Mouse (Mus musculus) MEL (cell line): ENCODE data around the gene Alg5. TPM values are rescaled to one million over a fixed set of nuclear protein-coding genes. Genes with fewer than 3 reads are reported as not detected.

Experiments
- DNase-seq: peaks from one replicate; pipeline ENCODE4 v3.0.0; 2011; ENCODE audit warnings: low read depth, low spot score
- H3K27ac ChIP-seq: 2 replicates; pipeline ENCODE4 v1.5.1; 2012; ENCODE audit warnings: low read depth, mild to moderate bottlenecking, control low read depth, low read length, moderate library complexity; ENCODE audit not compliant: control insufficient read depth
- H3K27me3 ChIP-seq, 2 experiments: fragments of 150-350 bp in 1 of 2; sonication (generic) in 1 of 2; 2 replicates each; pipeline ENCODE4 v1.6.1; 2012; ENCODE audit warnings: low read length in 2 of 2, mild to moderate bottlenecking in 2 of 2, improper control_type of control experiment in 1 of 2, moderate library complexity in 1 of 2; ENCODE audit not compliant: insufficient read depth in 2 of 2, control insufficient read depth in 1 of 2
- H3K36me3 ChIP-seq, 2 experiments: 2 replicates each; pipeline ENCODE4 v1.6.1; 2012 to 2014; ENCODE audit warnings: low read length in 2 of 2, improper control_type of control experiment in 1 of 2, inconsistent platforms in 1 of 2, mild to moderate bottlenecking in 1 of 2; ENCODE audit not compliant: insufficient read depth in 2 of 2, control insufficient read depth in 1 of 2
- H3K4me1 ChIP-seq, 2 experiments: fragments of 150-350 bp in 1 of 2; sonication (generic) in 1 of 2; 2 replicates each; pipeline ENCODE4 v1.6.1; 2012; ENCODE audit warnings: low read length in 2 of 2, improper control_type of control experiment in 1 of 2, mild to moderate bottlenecking in 1 of 2; ENCODE audit not compliant: insufficient read depth in 2 of 2, control insufficient read depth in 1 of 2
- H3K4me3 ChIP-seq, 2 experiments: fragments of 150-350 bp in 1 of 2; sonication (generic) in 1 of 2; 2 replicates each; pipeline ENCODE4 v1.5.1; 2012; ENCODE audit warnings: low read depth in 2 of 2, low read length in 2 of 2, mild to moderate bottlenecking in 2 of 2, moderate library complexity in 2 of 2, control low read depth in 1 of 2, improper control_type of control experiment in 1 of 2; ENCODE audit not compliant: control insufficient read depth in 1 of 2, insufficient read depth in 1 of 2
- H3K79me2 ChIP-seq: 2 replicates; pipeline ENCODE4 v1.6.1; 2012; ENCODE audit warnings: mild to moderate bottlenecking, low read length, moderate library complexity; ENCODE audit not compliant: control insufficient read depth, poor library complexity, insufficient read depth
- H3K9ac ChIP-seq: 2 replicates; pipeline ENCODE4 v1.6.1; 2012; ENCODE audit warnings: low read depth, mild to moderate bottlenecking, control low read depth, low read length, moderate library complexity; ENCODE audit not compliant: control insufficient read depth, poor library complexity, severe bottlenecking
- H3K9me3 ChIP-seq: fragments of 150-350 bp; sonication (generic); replicated peaks from 2 replicates; pipeline ENCODE4 v1.6.1; 2012; ENCODE audit warnings: mild to moderate bottlenecking, low read length, improper control_type of control experiment, moderate library complexity; ENCODE audit not compliant: insufficient read depth
- BHLHE40 ChIP-seq: IDR thresholded peaks from 2 replicates; pipeline ENCODE4 v1.6.1; 2012; ENCODE audit warnings: low read depth, mild to moderate bottlenecking, inconsistent platforms, low read length, improper control_type of control experiment, borderline replicate concordance
- CHD1 ChIP-seq: IDR thresholded peaks from 2 replicates; pipeline ENCODE4 v1.6.1; 2012; ENCODE audit warnings: low read depth, mild to moderate bottlenecking, inconsistent platforms, low read length, improper control_type of control experiment
- E2F4 ChIP-seq: IDR thresholded peaks from 2 replicates; pipeline ENCODE4 v1.6.1; 2011; ENCODE audit warnings: low read depth, low read length, improper control_type of control experiment, borderline replicate concordance
- ETS1 ChIP-seq: IDR thresholded peaks from 2 replicates; pipeline ENCODE4 v1.6.1; 2012; ENCODE audit warnings: low read depth, mild to moderate bottlenecking, inconsistent platforms, low read length, improper control_type of control experiment, moderate library complexity
- GABPA ChIP-seq: IDR thresholded peaks from 2 replicates; pipeline ENCODE4 v1.6.1; 2012; ENCODE audit warnings: low read depth, mild to moderate bottlenecking, inconsistent platforms, low read length, improper control_type of control experiment, moderate library complexity
- GATA1 ChIP-seq: IDR thresholded peaks from 2 replicates; pipeline ENCODE4 v1.6.1; 2011; ENCODE audit warnings: low read depth, low read length, improper control_type of control experiment
- HCFC1 ChIP-seq: IDR thresholded peaks from 2 replicates; pipeline ENCODE4 v1.6.1; 2012; ENCODE audit warnings: low read depth, mild to moderate bottlenecking, inconsistent platforms, low read length, improper control_type of control experiment, moderate library complexity
- JUND ChIP-seq: IDR thresholded peaks from 2 replicates; pipeline ENCODE4 v1.6.1; 2011; ENCODE audit warnings: low read depth, mild to moderate bottlenecking, improper control_type of control experiment, low read length
- MAX ChIP-seq: IDR thresholded peaks from 2 replicates; pipeline ENCODE4 v1.6.1; 2011; ENCODE audit warnings: low read length, improper control_type of control experiment
- MAZ ChIP-seq: IDR thresholded peaks from 2 replicates; pipeline ENCODE4 v1.6.1; 2012; ENCODE audit warnings: low read depth, mild to moderate bottlenecking, inconsistent platforms, low read length, improper control_type of control experiment
- MEF2A ChIP-seq: IDR thresholded peaks from 2 replicates; pipeline ENCODE4 v1.6.1; 2014; ENCODE audit warnings: low read depth, mild to moderate bottlenecking, inconsistent platforms, low read length, improper control_type of control experiment; ENCODE audit not compliant: poor library complexity, insufficient replicate concordance, severe bottlenecking; ENCODE audit errors: extremely low read depth
- MXI1 ChIP-seq: IDR thresholded peaks from 2 replicates; pipeline ENCODE4 v1.6.1; 2011; ENCODE audit warnings: mild to moderate bottlenecking, low read depth, low read length, improper control_type of control experiment
- MYB ChIP-seq: IDR thresholded peaks from 2 replicates; pipeline ENCODE4 v1.6.1; 2011; ENCODE audit warnings: mild to moderate bottlenecking, low read depth, low read length, improper control_type of control experiment
- MYC ChIP-seq: IDR thresholded peaks from 2 replicates; pipeline ENCODE4 v1.6.1; 2011; ENCODE audit warnings: low read depth, mild to moderate bottlenecking, low read length, improper control_type of control experiment, moderate library complexity
- NELFE ChIP-seq: IDR thresholded peaks from 2 replicates; pipeline ENCODE4 v1.6.1; 2011; ENCODE audit warnings: low read depth, low read length, improper control_type of control experiment
- NRF1 ChIP-seq: IDR thresholded peaks from 2 replicates; pipeline ENCODE4 v1.6.1; 2014; ENCODE audit warnings: low read depth, mild to moderate bottlenecking, inconsistent platforms, low read length, improper control_type of control experiment, moderate library complexity; ENCODE audit not compliant: poor library complexity, insufficient read depth, severe bottlenecking
- POLR2AphosphoS2 ChIP-seq: IDR thresholded peaks from 2 replicates; pipeline ENCODE4 v1.6.1; 2011; ENCODE audit warnings: low read length, improper control_type of control experiment
- POLR2AphosphoS5 ChIP-seq: IDR thresholded peaks from 2 replicates; pipeline ENCODE4 v1.6.1; 2012; ENCODE audit warnings: low read depth, borderline replicate concordance, mild to moderate bottlenecking, inconsistent platforms, low read length, moderate library complexity, mixed read lengths
- RAD21 ChIP-seq: IDR thresholded peaks from 2 replicates; pipeline ENCODE4 v1.6.1; 2011; ENCODE audit warnings: mild to moderate bottlenecking, low read depth, low read length, improper control_type of control experiment
- RCOR1 ChIP-seq: IDR thresholded peaks from 2 replicates; pipeline ENCODE4 v1.6.1; 2012; ENCODE audit warnings: low read depth, mild to moderate bottlenecking, inconsistent platforms, low read length, improper control_type of control experiment
- SIN3A ChIP-seq: IDR thresholded peaks from 2 replicates; pipeline ENCODE4 v1.6.1; 2012; ENCODE audit warnings: low read length, improper control_type of control experiment, inconsistent platforms
- SMC3 ChIP-seq: IDR thresholded peaks from 2 replicates; pipeline ENCODE4 v1.6.1; 2011; ENCODE audit warnings: low read depth, low read length, improper control_type of control experiment
- TBP ChIP-seq: IDR thresholded peaks from 2 replicates; pipeline ENCODE4 v1.8.0; 2011; ENCODE audit warnings: low read depth, low read length, improper control_type of control experiment
- TCF12 ChIP-seq: IDR thresholded peaks from 2 replicates; pipeline ENCODE4 v1.6.1; 2014; ENCODE audit warnings: low read depth, mild to moderate bottlenecking, inconsistent platforms, low read length, improper control_type of control experiment, moderate library complexity
- UBTF ChIP-seq: IDR thresholded peaks from 2 replicates; pipeline ENCODE4 v1.6.1; 2012; ENCODE audit warnings: low read depth, mild to moderate bottlenecking, inconsistent platforms, low read length, improper control_type of control experiment, moderate library complexity, borderline replicate concordance; ENCODE audit not compliant: insufficient read depth
- USF1 ChIP-seq: IDR thresholded peaks from 2 replicates; pipeline ENCODE4 v1.6.1; 2014; ENCODE audit warnings: low read depth, mild to moderate bottlenecking, inconsistent platforms, low read length, improper control_type of control experiment, moderate library complexity
- USF2 ChIP-seq, 2 experiments: IDR thresholded peaks; 2 replicates each; pipeline ENCODE4 v1.6.1; 2011 to 2012; ENCODE audit warnings: improper control_type of control experiment in 2 of 2, low read length in 2 of 2, borderline replicate concordance in 1 of 2, inconsistent platforms in 1 of 2, low read depth in 1 of 2, mild to moderate bottlenecking in 1 of 2; ENCODE audit not compliant: insufficient read depth in 1 of 2
- ZC3H11A ChIP-seq: IDR thresholded peaks from 2 replicates; pipeline ENCODE4 v1.6.1; 2012; ENCODE audit warnings: low read depth, mild to moderate bottlenecking, inconsistent platforms, low read length, improper control_type of control experiment
- ZMIZ1 ChIP-seq: IDR thresholded peaks from 2 replicates; pipeline ENCODE4 v1.6.1; 2012; ENCODE audit warnings: low read depth, mild to moderate bottlenecking, inconsistent platforms, low read length, improper control_type of control experiment, moderate library complexity
- ZNF384 ChIP-seq: IDR thresholded peaks from 2 replicates; pipeline ENCODE4 v1.6.1; 2012; ENCODE audit warnings: low read depth, mild to moderate bottlenecking, inconsistent platforms, low read length, improper control_type of control experiment
- polyA plus RNA-seq, 2 experiments: library from polyadenylated mRNA; stranded (reverse) in 1 of 2; unstranded in 1 of 2; fragments of >175 nt in 1 of 2; fragments of >200 nt in 1 of 2; gene quantifications; 2 replicates each; pipeline versions ENCODE4 v1.2.1 to v1.2.4; 2012; ENCODE audit warnings: low replicate concordance in 2 of 2, low read depth in 1 of 2; ENCODE audit not compliant: insufficient read length in 2 of 2, insufficient read depth in 1 of 2, missing spikeins in 1 of 2
- total RNA-seq: library from RNA; depleted of rRNA; stranded (reverse); fragments of 300-350 nt; gene quantifications from 2 replicates; pipeline ENCODE4 v1.2.3, GENCODE M21; 2012

Gene Alg5
- total and polyA plus RNA-seq, 3 experiments: 34.8 to 44.0 TPM; not detected in 1

- TF ChIP-seq NRF1 (no peak), MEF2A (no peak), ZNF384 (no peak), GATA1 (peak; percentile 44; the same call in 1 of the 2 replicates), MXI1 (no peak), ZC3H11A (peak; percentile 69), ETS1 (no peak), NELFE (no peak), POLR2AphosphoS2 (no peak), E2F4 (no peak)
Observed at GRCm38 (mm10) chr3:54689091-54689490, 46.2 kb upstream of the Alg5 start (continued).

DNA sequence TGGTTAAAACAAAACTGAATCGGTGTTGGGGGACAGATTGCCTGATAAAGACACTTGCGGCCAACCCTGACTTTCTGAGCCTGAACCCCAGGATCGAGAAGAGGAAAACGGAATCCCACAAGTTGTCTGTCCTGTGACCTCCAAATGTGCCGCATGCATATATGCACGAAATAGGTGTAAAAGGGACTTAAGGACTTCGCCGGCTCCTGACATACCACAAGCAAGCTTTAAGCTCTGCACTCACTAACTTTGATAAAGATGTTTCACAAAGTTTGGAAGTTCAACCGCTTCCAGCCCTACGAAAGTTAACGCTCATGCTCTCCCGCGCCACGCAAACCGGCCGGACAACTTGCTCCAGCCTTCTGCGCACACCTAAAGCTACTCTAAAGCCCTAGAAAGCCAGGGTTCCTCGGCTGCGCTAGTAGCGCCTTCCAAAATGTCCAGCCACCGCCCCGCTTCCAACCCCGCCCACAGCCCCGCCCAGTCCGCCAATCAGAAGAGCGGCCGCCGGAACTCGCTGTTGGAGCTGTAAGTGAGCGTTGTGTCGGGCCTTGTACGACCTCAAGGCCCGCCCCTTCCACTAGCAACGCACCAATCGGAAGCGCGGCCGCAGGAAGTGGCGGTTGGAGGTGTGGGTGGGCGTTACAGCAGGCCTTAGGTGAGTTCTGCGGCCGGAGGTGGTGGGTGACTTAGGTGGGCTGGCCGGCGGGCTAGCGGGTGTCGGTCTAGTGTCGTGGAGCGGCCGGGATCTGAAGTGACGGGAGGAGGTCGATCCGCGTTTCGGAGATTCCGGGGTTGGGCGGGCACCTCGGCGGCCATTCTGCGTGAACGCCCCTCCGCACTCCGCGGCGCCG lies 42.9 kb upstream of the Alg5 start, which contains the start of gene Supt20:
Supt20 (plus strand) TSS at position 606 of the 854 bp plus-strand sequence.
- Histone ChIP-seq H3K27ac (peak within 1 kb of the TSS; percentile 85), H3K9me3 (no peaks in the 10 kb centered on the region)
- peak; percentile 97 for DNase-seq
- TF ChIP-seq ETS1: 0 out of 2 replicates have a peak, but pooled peaks have one; percentile 11
- peak; percentile 22; the same call in 1 of the 2 replicates for TF ChIP-seq GATA1
- no peak for TF ChIP-seq USF1
- no peak for TF ChIP-seq BHLHE40
- TF ChIP-seq RAD21: no peak
- no peak for TF ChIP-seq E2F4
- peak; percentile 66 for TF ChIP-seq SIN3A
- TF ChIP-seq UBTF: no peak
- no peak for TF ChIP-seq MYC
- peak; percentile 42; the same call in 1 of the 2 replicates for TF ChIP-seq MAX
- TF ChIP-seq ZMIZ1: peak; percentile 88
- peak; percentile 95 for TF ChIP-seq MYB
- no peak for TF ChIP-seq ZC3H11A
- TF ChIP-seq RCOR1: no peak
- no peak for TF ChIP-seq SMC3
- TF ChIP-seq NRF1: 0 out of 2 replicates have a peak, but pooled peaks have one; percentile 23
- no peak for TF ChIP-seq USF2 (IDR thresholded peaks at IDR 0.05; ENCODE audit: borderline replicate concordance in 1 of 2, insufficient read depth in 1 of 2, low read depth in 1 of 2, low read length in 2 of 2)
- TF ChIP-seq GABPA: no peak
- TF ChIP-seq CHD1: no peak
- TF ChIP-seq POLR2AphosphoS5: no peak
- no peak for TF ChIP-seq MEF2A
- TF ChIP-seq TCF12: peak; percentile 53
- no peak for TF ChIP-seq MAZ
- peak; percentile 70; the same call in 1 of the 2 replicates for TF ChIP-seq MXI1
- no peak for TF ChIP-seq JUND
- peak; percentile 86 for TF ChIP-seq HCFC1
- peak; percentile 61; the same call in 1 of the 2 replicates for TF ChIP-seq POLR2AphosphoS2
- peak; percentile 64 for TF ChIP-seq TBP
- TF ChIP-seq ZNF384: no peak

More for the DNA sequence above, 42.9 kb upstream of the Alg5 start, which contains the start of gene Supt20:
- Histone ChIP-seq H3K9ac (peak within 1 kb of the TSS; percentile 81), H3K4me1 (peaks cover 8 to 12% of the 10 kb centered on the region in 2 experiments), H3K27me3 (no peaks in the 10 kb centered on the region), H3K36me3 (peaks cover 9 to 13% of the 10 kb centered on the region in 2 experiments; a peak in 3 of 4 replicates), H3K4me3 (peak within 1 kb of the TSS; percentile 89 to 97), H3K79me2 (peaks cover 6% of the 10 kb centered on the region)
